Mouse (Mus musculus): ENCODE results near the gene Hydin. TPM values are rescaled to one million over a fixed set of nuclear protein-coding genes. Genes with fewer than 3 reads are reported as not detected.
"Not testable (repeated sequence)": the region's sequence is repeated elsewhere in the genome, so short reads cannot be mapped to it uniquely, and the experiment has no call there.

The Hydin gene
- total and polyA plus RNA-seq, 3 experiments = 9.5 to 17.3 (median 9.8) TPM

GRCm38 (mm10) chr8:110384632-110385031 lies 117.9 kb downstream of the Hydin start:
- H3K4me3 ChIP-seq (replicated peaks in 1 of 3; ENCODE audit: low read depth in 2 of 3, low read length in 2 of 3, poor library complexity in 1 of 3); H3K9me3 ChIP-seq (replicated peaks; ENCODE audit: low read length); H3K27ac ChIP-seq (ENCODE audit: insufficient read depth, low read depth); H3K27me3 ChIP-seq (replicated peaks); in situ Hi-C loops (cut with MboI; ENCODE audit: low pct_ligation_motif_present, low pct_unique_long_range_greater_than_20kb, low sequenced_read_pairs); dilution Hi-C loops (cut with MboI; ENCODE audit: extremely low pct_ligation_motif_present, extremely low pct_unique_long_range_greater_than_20kb, low sequenced_read_pairs); H3K79me2 ChIP-seq (replicated peaks; ENCODE audit: control insufficient read depth, extremely low read depth, insufficient read depth, poor library complexity, severe bottlenecking): not testable (repeated sequence)
- peak overlapping the region; percentile 64 for H3K4me2 ChIP-seq (ENCODE audit: insufficient read depth, low read depth, poor library complexity, severe bottlenecking)
- peaks cover 6 to 66% of the 10 kb centered on the region in 2 experiments for H3K36me3 ChIP-seq (replicated peaks in 1 of 2; ENCODE audit: control insufficient read depth in 1 of 2, insufficient read depth in 1 of 2, low read length in 1 of 2)
- H3K9ac ChIP-seq (ENCODE audit: insufficient read depth, low read depth) = 0 out of 2 replicates have a peak overlapping the region, but pooled peaks have one; percentile 9
- H3K4me1 ChIP-seq (ENCODE audit: control insufficient read depth in 1 of 2, insufficient read depth in 2 of 2) = peaks cover 0 to 24% of the 10 kb centered on the region in 2 experiments; a peak in 3 of 4 replicates
- TF ChIP-seq IRF4 (IDR thresholded peaks at IDR 0.05; ENCODE audit: low read depth, low read length) = peak; percentile 73
- TF ChIP-seq ZNF384 (IDR thresholded peaks at IDR 0.05; ENCODE audit: low read depth, low read length) = peak; percentile 77
- TF ChIP-seq ETS1 (conservative IDR thresholded peaks at IDR 0.05; ENCODE audit: low read depth, low read length) = peak; percentile 86
- TF ChIP-seq SMC3 (IDR thresholded peaks at IDR 0.05; ENCODE audit: low read depth, low read length) = 0 out of 2 replicates have a peak, but pooled peaks have one; percentile 2
- DNase-seq (ENCODE audit: extremely low read depth) = peak; percentile 34

DNA sequence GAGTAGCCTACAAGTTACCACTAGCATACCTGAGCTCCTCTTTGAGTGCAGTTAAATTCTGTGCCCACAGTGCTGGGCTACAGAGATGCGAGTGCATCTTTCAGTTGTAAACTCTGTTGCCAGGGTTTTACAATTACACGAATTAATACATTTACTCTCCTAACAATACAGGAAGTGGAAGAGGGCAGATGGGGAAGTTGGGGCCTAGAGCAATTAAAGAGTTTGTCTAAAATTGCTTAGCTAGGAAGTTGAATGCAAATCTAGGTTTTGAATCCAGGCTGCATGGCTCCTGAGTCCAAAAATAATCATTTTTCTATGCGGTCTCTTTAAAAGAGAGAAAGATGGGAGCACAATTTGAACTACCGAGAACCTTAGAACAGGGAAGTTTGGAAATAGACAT lies 128.9 kb downstream of the Hydin start:
- H3K4me2 ChIP-seq (ENCODE audit: insufficient read depth, low read depth, poor library complexity, severe bottlenecking) = no peak overlapping the region
- H3K36me3 ChIP-seq (replicated peaks in 1 of 2; ENCODE audit: control insufficient read depth in 1 of 2, insufficient read depth in 1 of 2, low read length in 1 of 2) = peaks cover 7 to 69% of the 10 kb centered on the region in 2 experiments
- H3K4me3 ChIP-seq (replicated peaks in 1 of 3; ENCODE audit: low read depth in 2 of 3, low read length in 2 of 3, poor library complexity in 1 of 3) = no peak overlapping the region
- no peaks in the 10 kb centered on the region for H3K9me3 ChIP-seq (replicated peaks; ENCODE audit: low read length)
- H3K79me2 ChIP-seq (replicated peaks; ENCODE audit: control insufficient read depth, extremely low read depth, insufficient read depth, poor library complexity, severe bottlenecking) = no peaks in the 10 kb centered on the region
- dilution Hi-C loops (cut with MboI; ENCODE audit: extremely low pct_ligation_motif_present, extremely low pct_unique_long_range_greater_than_20kb, low sequenced_read_pairs) = no loop called here
- H3K27ac ChIP-seq (ENCODE audit: insufficient read depth, low read depth) = no peak overlapping the region
- TF ChIP-seq ZMIZ1 (IDR thresholded peaks at IDR 0.05; ENCODE audit: low read depth, low read length) (no peak), E2F4 (IDR thresholded peaks at IDR 0.05; ENCODE audit: insufficient replicate concordance, low read depth, low read length) (0 out of 2 replicates have a peak, but pooled peaks have one; percentile 17), MAFK (IDR thresholded peaks at IDR 0.05; ENCODE audit: insufficient replicate concordance, low read length) (peak; percentile 14; the same call in 1 of the 2 replicates), ELF1 (IDR thresholded peaks at IDR 0.05; ENCODE audit: low read depth, low read length) (peak; percentile 28; the same call in 1 of the 2 replicates), CTCF (conservative IDR thresholded peaks at IDR 0.05 in 1 of 2, IDR thresholded peaks at IDR 0.05 in 1 of 2; ENCODE audit: low read depth in 2 of 2, low read length in 2 of 2) (no peak), POLR2A (IDR thresholded peaks at IDR 0.05; ENCODE audit: low read depth, low read length) (no peak), ETS1 (conservative IDR thresholded peaks at IDR 0.05; ENCODE audit: low read depth, low read length) (no peak), TBP (conservative IDR thresholded peaks at IDR 0.05; ENCODE audit: low read depth, low read length) (no peak), USF1 (IDR thresholded peaks at IDR 0.05; ENCODE audit: low read depth, low read length) (no peak), TCF12 (IDR thresholded peaks at IDR 0.05; ENCODE audit: low read depth, low read length) (no peak), EP300 (IDR thresholded peaks at IDR 0.05; ENCODE audit: low read length) (peak; percentile 56; the same call in 1 of the 2 replicates), SMC3 (IDR thresholded peaks at IDR 0.05; ENCODE audit: low read depth, low read length) (no peak), JUN (IDR thresholded peaks at IDR 0.05; ENCODE audit: insufficient read depth, low read depth, low read length) (no peak), UBTF (IDR thresholded peaks at IDR 0.05; ENCODE audit: low read depth, low read length) (no peak)
- peaks cover 10 to 35% of the 10 kb centered on the region in 2 experiments for H3K4me1 ChIP-seq (ENCODE audit: control insufficient read depth in 1 of 2, insufficient read depth in 2 of 2)
- H3K9ac ChIP-seq (ENCODE audit: insufficient read depth, low read depth) = no peak overlapping the region
- in situ Hi-C loops (cut with MboI; ENCODE audit: low pct_ligation_motif_present, low pct_unique_long_range_greater_than_20kb, low sequenced_read_pairs) = no loop called here
- H3K27me3 ChIP-seq (replicated peaks) = no peaks in the 10 kb centered on the region
- DNase-seq (ENCODE audit: extremely low read depth) = peak; percentile 50

Data from CH12.LX (cell line).